Mouse (Mus musculus): Measurements from ENCODE around the gene Zfp978.

The Zfp978 gene

DNA sequence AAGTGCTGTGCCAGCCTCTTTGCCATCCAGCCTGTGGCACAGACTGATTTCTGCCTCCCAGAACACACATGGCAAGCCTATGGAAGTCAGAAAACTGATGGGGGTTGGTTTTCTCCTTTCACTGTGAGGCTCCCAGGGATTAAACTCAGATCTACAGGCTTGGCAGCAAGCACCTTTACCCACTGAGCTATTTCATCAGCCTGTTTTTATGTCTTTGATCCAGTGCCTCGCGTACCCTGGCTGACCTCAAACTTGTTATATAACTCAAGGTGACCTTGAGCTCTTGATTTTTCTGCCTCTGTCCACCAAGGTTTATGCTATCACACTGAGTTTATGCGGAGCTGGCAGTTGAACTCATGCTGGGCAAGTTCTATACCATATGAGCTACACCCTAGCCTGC, 71.9 kb downstream of the Zfp978 start:
- no peak for DNase-seq (ENCODE audit: extremely low read depth, insufficient read length, low spot score)

- DNase-seq (ENCODE audit: extremely low read depth, insufficient read length, low spot score), result no peak
These were observed 72.8 kb downstream of the Zfp978 start for GRCm38 (mm10) chr4:147433874-147434273.
